Mouse (Mus musculus) liver, adult 2 months (tissue): ENCODE data around the gene Myh14.

Experiments used
- CTCF ChIP-seq: fragments of 200-500 bp; IDR thresholded peaks from 2 replicates; pipeline ENCODE4 v1.5.1; 2011; ENCODE audit warnings: low read depth, low read length, control low read depth
- POLR2A ChIP-seq: fragments of 200-500 bp; IDR thresholded peaks from 2 replicates; pipeline ENCODE4 v1.6.1; 2011; ENCODE audit warnings: low read length, control low read depth; ENCODE audit not compliant: insufficient read depth; ENCODE audit errors: extremely low read depth

GRCm38 (mm10) chr7:44565414-44565813, 105.2 kb downstream of the Myh14 start:
- no peak for TF ChIP-seq CTCF
- no peak for TF ChIP-seq POLR2A
